Mouse (Mus musculus) cerebellum, adult 2 months (tissue): ENCODE results near the gene 4921507P07Rik.

Experiments
- CTCF ChIP-seq: fragments of 200-500 bp; IDR thresholded peaks from 2 replicates; pipeline ENCODE4 v1.5.1; 2011; ENCODE audit warnings: low read depth, mild to moderate bottlenecking, control low read depth, low read length, moderate library complexity, borderline replicate concordance; ENCODE audit not compliant: insufficient read depth
- POLR2A ChIP-seq: fragments of 200-500 bp; IDR thresholded peaks from 2 replicates; pipeline ENCODE4 v1.6.1; 2011; ENCODE audit warnings: low read length, control low read depth, borderline replicate concordance; ENCODE audit not compliant: insufficient read depth

DNA sequence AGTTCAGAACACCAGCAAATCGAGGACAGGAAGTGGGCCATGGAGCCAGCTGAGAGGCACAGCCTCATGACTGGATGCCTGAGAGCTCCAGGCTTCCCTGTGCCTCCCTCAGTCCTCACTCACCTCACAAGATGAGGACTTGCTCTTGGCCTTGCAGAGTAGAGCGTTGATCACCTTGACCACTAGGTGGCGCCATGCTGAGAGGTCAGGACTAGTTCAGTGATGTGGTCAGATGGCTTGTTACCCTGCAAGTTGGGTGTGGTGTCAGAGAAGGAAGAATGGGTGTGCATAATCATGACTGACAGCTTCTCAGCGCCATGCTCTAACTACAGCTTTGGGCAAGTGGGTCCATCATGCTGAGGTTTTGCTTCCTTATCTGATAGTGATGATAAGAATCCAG is 5.2 kb upstream of the 4921507P07Rik start:
- peak; percentile 68 for TF ChIP-seq CTCF
- TF ChIP-seq POLR2A: no peak
